Mouse (Mus musculus): ENCODE results near the gene Slc26a9. TPM values are rescaled to one million over a fixed set of nuclear protein-coding genes. Genes with fewer than 3 reads are reported as not detected.

The Slc26a9 gene
- polyA plus RNA-seq, 3 experiments from 2014 or later, result not detected

GRCm38 (mm10) chr1:131737269-131737668 lies 6.6 kb upstream of the Slc26a9 start:
- no peak for ATAC-seq

- no peak for ATAC-seq
Measured at GRCm38 (mm10) chr1:131738760-131739159, 5.1 kb upstream of the Slc26a9 start.

DNA sequence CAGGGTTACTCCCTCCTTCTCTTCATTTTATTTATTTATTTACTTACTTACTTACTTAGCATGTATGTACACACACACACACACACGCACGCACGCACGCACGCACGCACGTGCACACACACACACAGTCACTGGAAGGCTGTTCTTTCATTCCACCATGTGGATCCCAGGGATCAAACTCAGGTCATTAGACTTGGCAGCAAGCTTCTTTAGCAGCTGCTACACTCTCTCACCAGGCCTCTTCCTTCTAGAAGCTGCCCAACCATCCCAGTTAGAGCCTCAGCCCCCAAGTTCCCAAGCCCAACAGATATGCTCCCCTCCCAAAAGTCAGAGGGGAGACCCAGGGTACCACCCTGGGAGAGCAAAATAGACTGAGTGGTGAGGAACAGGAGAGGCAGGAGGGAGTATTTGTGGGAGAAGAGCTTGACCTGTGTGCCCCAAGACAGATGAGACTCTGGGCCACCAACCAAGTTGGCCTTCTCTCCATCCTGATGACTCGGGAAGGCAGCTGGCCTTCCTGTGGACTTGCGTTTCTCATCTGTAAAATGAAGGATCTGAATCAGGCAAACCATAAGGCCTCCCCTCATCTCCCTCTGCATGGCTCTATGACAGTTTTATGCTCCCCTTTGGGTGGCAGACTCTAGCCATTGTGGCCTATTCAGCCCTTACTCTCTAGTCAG lies 4.2 kb upstream of the Slc26a9 start:
- no peak for ATAC-seq

GRCm38 (mm10) chr1:131745391-131745790 lies 1.6 kb downstream of the Slc26a9 start:
- ATAC-seq, result no peak

DNA sequence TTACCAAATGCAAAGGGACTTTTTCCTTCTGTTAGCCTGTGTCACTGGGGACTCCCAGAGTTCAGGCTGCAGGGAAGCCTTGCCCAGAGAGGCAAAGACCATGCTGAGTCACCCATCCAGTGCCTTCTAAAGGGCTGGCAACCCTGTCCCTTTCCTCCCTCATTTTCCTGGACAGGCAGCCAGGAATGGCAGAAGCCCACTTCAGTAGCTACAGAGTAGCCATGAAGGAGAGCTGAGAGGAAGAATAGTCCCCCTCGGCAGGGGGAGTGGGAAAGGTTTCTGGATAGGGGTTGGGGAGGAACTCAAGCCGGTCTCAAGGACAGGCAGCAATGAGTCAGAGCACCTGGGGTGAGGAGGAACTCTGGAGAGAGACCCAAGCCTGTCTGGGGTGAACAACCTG lies 3.9 kb downstream of the Slc26a9 start:
- ATAC-seq, result no peak

GRCm38 (mm10) chr1:131748636-131749035 lies 4.8 kb downstream of the Slc26a9 start:
- no peak for ATAC-seq

GRCm38 (mm10) chr1:131749706-131750545 lies 6.1 kb downstream of the Slc26a9 start:
- ATAC-seq, result no peak

- no peak for ATAC-seq
Measured at GRCm38 (mm10) chr1:131751181-131751890, 7.5 kb downstream of the Slc26a9 start.

DNA sequence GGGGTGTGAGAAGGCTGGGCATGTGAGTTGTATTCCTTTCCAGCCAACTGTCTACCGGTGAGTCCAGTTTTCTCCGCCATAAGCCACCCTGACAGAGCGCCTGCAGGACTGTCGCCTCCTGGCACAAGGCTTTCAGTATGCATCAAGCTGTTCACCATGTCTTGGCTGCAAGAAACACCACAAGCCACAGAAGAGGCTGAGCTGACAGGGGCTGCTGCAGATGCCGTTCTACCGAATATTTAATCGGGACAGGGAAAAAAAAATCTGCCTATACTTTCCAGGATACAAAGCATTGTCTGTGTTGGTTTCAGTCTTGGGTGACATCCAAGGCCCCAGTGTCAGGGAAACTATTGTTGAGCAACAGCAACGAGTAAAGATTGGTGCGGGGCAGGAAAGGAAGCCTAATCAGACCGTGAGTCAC lies 8.1 kb downstream of the Slc26a9 start:
- ATAC-seq, result no peak

- no peak for ATAC-seq
Measured at GRCm38 (mm10) chr1:131754212-131754829, 10.5 kb downstream of the Slc26a9 start.

DNA sequence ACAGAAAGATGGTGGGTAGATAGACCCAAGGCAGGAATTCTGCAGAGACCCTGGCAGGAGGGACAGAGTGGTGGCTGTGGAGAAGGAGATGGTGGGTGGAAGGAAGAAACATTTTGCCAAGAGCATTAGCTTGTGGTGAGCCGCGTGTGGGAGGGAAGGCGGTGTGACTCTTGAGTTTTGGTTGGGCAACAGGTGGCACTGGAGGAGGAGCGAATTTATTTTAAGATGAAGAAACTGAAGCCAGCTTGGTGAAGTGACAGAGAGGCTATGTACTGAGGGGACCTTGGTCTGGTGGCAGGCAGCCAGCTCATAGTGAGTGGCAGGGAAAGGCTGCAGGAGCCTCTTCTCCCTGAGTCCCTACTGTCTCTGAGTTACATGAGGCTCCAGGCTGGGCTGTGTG lies 11.1 kb downstream of the Slc26a9 start:
- no peak for ATAC-seq

GRCm38 (mm10) chr1:131757211-131757610 lies 13.4 kb downstream of the Slc26a9 start:
- no peak for ATAC-seq

- no peak for ATAC-seq
Measured at GRCm38 (mm10) chr1:131758796-131759195, 15.0 kb downstream of the Slc26a9 start.

GRCm38 (mm10) chr1:131759667-131760427 lies 16.0 kb downstream of the Slc26a9 start:
- ATAC-seq, result no peak

GRCm38 (mm10) chr1:131760428-131760820 lies 16.6 kb downstream of the Slc26a9 start:
- no peak for ATAC-seq

- ATAC-seq, result no peak
Measured at GRCm38 (mm10) chr1:131761079-131761831, 17.4 kb downstream of the Slc26a9 start.

DNA sequence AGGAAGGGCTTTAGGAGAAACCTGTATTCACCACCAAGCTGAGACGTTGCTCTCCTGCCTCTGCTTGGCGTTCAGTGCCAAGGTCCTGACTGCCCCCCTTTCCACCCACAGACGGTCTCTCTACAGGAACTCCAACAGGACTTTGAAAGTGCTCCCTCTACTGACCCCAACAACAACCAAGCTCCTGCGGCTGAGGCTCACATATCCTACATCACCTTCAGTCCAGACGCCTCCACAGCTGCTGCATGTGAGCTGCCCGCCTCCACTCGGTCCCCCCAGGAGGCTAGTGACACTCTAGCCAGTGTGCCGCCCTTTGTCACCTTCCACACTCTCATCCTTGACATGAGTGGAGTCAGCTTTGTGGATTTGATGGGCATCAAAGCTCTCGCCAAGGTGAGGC lies 19.9 kb downstream of the Slc26a9 start:
- ATAC-seq, result no peak

GRCm38 (mm10) chr1:131764581-131765338 lies 20.9 kb downstream of the Slc26a9 start:
- no peak for ATAC-seq

GRCm38 (mm10) chr1:131765357-131766001 lies 21.7 kb downstream of the Slc26a9 start:
- peak; percentile 84 for ATAC-seq

GRCm38 (mm10) chr1:131769296-131769695 lies 25.5 kb downstream of the Slc26a9 start:
- no peak for ATAC-seq

All from inflammation-experienced regulatory T-cells, adult 6 months (primary cell).